Mouse (Mus musculus): Measurements from ENCODE around the gene Chd6.

DNA sequence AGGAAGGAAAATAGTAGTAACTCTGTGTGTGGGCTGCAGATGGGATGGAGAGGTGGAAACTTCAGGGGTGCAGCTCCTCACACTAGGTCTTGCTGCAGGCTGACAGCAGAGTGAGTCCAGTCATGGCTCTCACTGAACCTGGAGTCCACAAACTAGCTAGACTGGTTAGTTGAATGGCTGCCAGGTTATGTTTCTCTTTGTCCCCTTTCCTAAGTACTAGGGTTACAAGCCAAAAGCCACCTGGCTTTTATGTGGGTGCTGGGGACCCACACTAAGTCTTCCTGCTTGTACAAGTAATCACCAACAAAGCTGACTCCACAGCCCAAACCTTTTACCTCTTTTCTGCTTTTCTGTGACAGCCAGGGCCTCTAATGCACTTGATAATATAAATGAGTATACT, 75.7 kb downstream of the Chd6 start:
- TF ChIP-seq GATA1 (IDR thresholded peaks at IDR 0.05; ENCODE audit: borderline replicate concordance, low read length) (no peak), FLI1 (IDR thresholded peaks at IDR 0.05; ENCODE audit: low read length) (no peak)
